Mouse (Mus musculus): ENCODE data around the gene Ube2m. TPM values are rescaled to one million over a fixed set of nuclear protein-coding genes. Genes with fewer than 3 reads are reported as not detected.

Gene Ube2m
- total RNA-seq, 1 experiment, result 92.8 TPM

DNA sequence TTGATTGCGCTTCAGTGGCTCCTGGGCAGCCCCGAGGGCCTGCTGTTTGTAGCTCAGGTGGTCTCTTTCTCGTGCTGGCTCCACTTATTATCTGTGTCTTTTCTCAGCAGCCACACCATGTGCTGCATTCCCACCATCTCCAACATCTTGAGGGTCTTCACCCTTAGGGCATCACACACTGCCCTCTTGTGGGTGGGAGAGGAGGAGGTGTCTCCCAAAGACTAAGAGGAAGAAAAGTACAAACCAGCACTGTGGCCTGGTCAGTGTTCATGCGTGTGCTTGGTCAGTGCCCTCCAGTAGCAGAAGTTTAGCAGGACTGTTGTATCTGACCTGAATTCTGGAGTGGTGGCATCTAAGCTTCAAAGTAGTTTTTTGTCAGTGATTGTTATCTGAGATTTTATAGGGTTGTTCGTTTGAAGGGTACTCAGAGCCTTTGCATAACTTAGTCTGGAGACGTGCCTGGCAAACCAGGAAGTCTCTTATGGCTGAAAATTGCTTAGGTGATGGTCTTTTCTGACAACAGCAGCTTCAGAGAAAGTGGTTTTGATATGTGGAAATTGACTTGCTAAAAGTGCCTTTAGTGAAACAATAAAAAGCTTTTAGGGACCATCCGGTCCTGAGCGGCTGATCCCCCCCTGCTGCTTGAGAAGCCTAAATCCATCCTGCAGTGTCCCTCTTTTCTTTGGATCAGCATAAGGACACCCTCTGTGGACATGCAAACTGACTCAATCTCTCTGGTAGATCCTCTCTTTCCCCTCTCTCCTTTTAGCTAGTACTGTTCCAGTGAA lies 19.0 kb upstream of the Ube2m start:
- Histone ChIP-seq H3K9ac (ENCODE audit: insufficient read depth, low read depth, low read length, poor library complexity, severe bottlenecking) (no peak overlapping the region), H3K9me3 (ENCODE audit: control insufficient read depth, insufficient read depth, low read depth, low read length) (no peaks in the 10 kb centered on the region), H3K27ac (ENCODE audit: insufficient read depth, low read depth, low read length, poor library complexity, severe bottlenecking) (peak overlapping the region; percentile 29; the same call in 1 of the 2 replicates), H3K4me1 (ENCODE audit: control insufficient read depth in 2 of 2, insufficient read depth in 2 of 2, low read length in 2 of 2, poor library complexity in 1 of 2) (peaks cover 5 to 6% of the 10 kb centered on the region in 2 experiments; a peak in 3 of 4 replicates), H3K36me3 (ENCODE audit: control insufficient read depth, insufficient read depth, low read length, poor library complexity, severe bottlenecking) (no peaks in the 10 kb centered on the region), H3K4me3 (ENCODE audit: insufficient read depth in 1 of 2, low read depth in 1 of 2, low read length in 2 of 2, poor library complexity in 1 of 2, severe bottlenecking in 1 of 2) (no peak overlapping the region)
- in situ Hi-C loops (cut with MboI; ENCODE audit: low sequenced_read_pairs in 2 of 2, unreplicated experiment in 2 of 2), result no loop called here
- no peak for TF ChIP-seq HCFC1 (IDR thresholded peaks at IDR 0.05; ENCODE audit: borderline replicate concordance, insufficient read depth, low read length)
- no peak for TF ChIP-seq CHD2 (IDR thresholded peaks at IDR 0.05; ENCODE audit: low read depth, low read length)
- DNase-seq (ENCODE audit: low read depth, low spot score), result no peak

DNA sequence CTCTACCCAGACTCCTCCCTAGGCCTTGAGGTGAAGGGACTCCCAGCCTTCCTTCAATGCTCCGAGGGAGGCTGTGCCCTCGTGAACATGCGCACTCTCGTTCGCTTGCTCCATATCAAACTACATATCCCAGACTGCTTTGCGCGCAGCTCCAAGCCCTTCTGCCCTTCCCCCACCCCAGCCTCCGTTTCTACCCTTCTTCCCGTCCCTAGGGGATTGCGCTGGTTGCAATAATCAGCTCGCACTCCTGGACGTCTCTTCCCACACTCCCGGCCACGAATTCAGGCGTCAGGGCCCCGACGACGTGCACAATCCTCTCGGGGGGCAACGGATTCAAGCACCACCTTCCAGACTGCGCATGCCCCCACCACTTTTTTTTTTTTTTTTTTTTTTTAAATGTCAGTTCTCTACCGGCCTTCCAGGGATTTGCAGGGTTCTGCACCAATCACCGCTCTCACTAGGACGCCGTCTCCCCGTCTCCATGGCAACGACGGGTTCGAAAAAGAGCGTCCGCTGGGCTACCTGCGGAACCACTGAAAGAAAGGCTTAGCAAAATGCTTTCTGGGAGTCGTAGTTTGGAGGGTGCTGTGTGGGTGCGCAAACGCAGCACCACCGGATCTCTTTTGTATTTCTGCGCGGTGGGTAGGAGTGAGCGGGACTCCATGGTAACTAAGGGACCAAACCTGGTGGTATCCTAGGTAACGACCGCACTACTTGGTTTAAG lies 16.4 kb upstream of the Ube2m start, which contains the start of gene Mzf1:
Mzf1 (minus strand) TSS at position 478 of the 724 bp plus-strand sequence.
- Histone ChIP-seq H3K4me3 (ENCODE audit: insufficient read depth in 1 of 2, low read depth in 1 of 2, low read length in 2 of 2, poor library complexity in 1 of 2, severe bottlenecking in 1 of 2) (peak within 1 kb of the TSS; percentile 84 to 85), H3K9ac (ENCODE audit: insufficient read depth, low read depth, low read length, poor library complexity, severe bottlenecking) (peak within 1 kb of the TSS; percentile 83), H3K36me3 (ENCODE audit: control insufficient read depth, insufficient read depth, low read length, poor library complexity, severe bottlenecking) (no peaks in the 10 kb centered on the region), H3K27ac (ENCODE audit: insufficient read depth, low read depth, low read length, poor library complexity, severe bottlenecking) (peak within 1 kb of the TSS; percentile 75), H3K4me1 (ENCODE audit: control insufficient read depth in 2 of 2, insufficient read depth in 2 of 2, low read length in 2 of 2, poor library complexity in 1 of 2) (peaks cover 5 to 6% of the 10 kb centered on the region in 2 experiments; a peak in 3 of 4 replicates), H3K9me3 (ENCODE audit: control insufficient read depth, insufficient read depth, low read depth, low read length) (no peaks in the 10 kb centered on the region)
- in situ Hi-C loops (cut with MboI; ENCODE audit: low sequenced_read_pairs in 2 of 2, unreplicated experiment in 2 of 2), result no loop called here
- TF ChIP-seq ZC3H11A (IDR thresholded peaks at IDR 0.05; ENCODE audit: borderline replicate concordance, low read depth, low read length) (no peak), HCFC1 (IDR thresholded peaks at IDR 0.05; ENCODE audit: borderline replicate concordance, insufficient read depth, low read length) (peak; percentile 90), ZNF384 (IDR thresholded peaks at IDR 0.05; ENCODE audit: low read depth, low read length) (peak; percentile 99), CHD2 (IDR thresholded peaks at IDR 0.05; ENCODE audit: low read depth, low read length) (peak; percentile 58; the same call in 1 of the 2 replicates)
- DNase-seq (ENCODE audit: low read depth, low spot score), result peak; percentile 98

DNA sequence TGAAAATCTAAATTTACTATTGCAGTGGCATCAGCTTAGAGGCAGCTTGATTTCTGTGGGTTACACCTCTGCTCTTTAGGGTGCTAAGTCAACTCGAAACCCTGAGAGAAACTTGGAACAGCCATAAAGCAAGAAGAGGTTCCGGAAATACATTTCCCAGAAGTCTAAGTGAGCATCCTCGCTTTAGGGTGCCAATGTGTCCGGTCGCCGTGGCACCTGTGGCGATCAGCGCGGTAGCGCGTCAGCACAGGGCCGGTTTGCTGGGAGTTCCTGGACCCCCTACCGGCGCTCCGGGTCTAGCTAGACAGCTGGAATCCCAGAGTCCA lies 15.8 kb upstream of the Ube2m start:
- peak overlapping the region; percentile 84 to 85 for H3K4me3 ChIP-seq (ENCODE audit: insufficient read depth in 1 of 2, low read depth in 1 of 2, low read length in 2 of 2, poor library complexity in 1 of 2, severe bottlenecking in 1 of 2)
- TF ChIP-seq MAFK (IDR thresholded peaks at IDR 0.05; ENCODE audit: insufficient read depth, low read depth, low read length) (no peak), HCFC1 (IDR thresholded peaks at IDR 0.05; ENCODE audit: borderline replicate concordance, insufficient read depth, low read length) (no peak), ZC3H11A (IDR thresholded peaks at IDR 0.05; ENCODE audit: borderline replicate concordance, low read depth, low read length) (no peak)
- peak overlapping the region; percentile 75 for H3K9ac ChIP-seq (ENCODE audit: insufficient read depth, low read depth, low read length, poor library complexity, severe bottlenecking)
- no peaks in the 10 kb centered on the region for H3K36me3 ChIP-seq (ENCODE audit: control insufficient read depth, insufficient read depth, low read length, poor library complexity, severe bottlenecking)
- no peaks in the 10 kb centered on the region for H3K9me3 ChIP-seq (ENCODE audit: control insufficient read depth, insufficient read depth, low read depth, low read length)
- H3K4me1 ChIP-seq (ENCODE audit: control insufficient read depth in 2 of 2, insufficient read depth in 2 of 2, low read length in 2 of 2, poor library complexity in 1 of 2), result peaks cover 5 to 6% of the 10 kb centered on the region in 2 experiments; a peak in 3 of 4 replicates
- no peak for DNase-seq (ENCODE audit: low read depth, low spot score)
- in situ Hi-C loops (cut with MboI; ENCODE audit: low sequenced_read_pairs in 2 of 2, unreplicated experiment in 2 of 2), result no loop called here
- peak overlapping the region; percentile 42; the same call in 1 of the 2 replicates for H3K27ac ChIP-seq (ENCODE audit: insufficient read depth, low read depth, low read length, poor library complexity, severe bottlenecking)

DNA sequence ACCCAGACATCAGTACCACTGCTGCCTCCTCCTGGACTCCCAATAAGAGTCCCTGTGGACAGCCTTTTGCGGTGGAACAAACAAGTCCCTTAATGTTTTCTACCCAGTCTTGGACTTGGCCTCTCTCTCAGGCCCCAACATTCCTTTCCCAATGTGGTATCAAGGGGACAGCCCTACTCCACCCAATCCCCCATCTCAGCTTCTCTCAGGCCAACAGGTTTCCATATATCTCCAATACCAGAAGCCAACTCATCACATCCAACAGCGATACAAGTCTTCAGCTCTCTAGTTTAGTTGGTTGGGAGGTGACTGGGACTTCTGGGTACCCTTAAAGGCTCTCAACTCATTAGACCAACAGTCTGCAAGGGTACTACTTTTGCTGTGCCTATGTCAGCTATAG lies 15.4 kb upstream of the Ube2m start:
- H3K9ac ChIP-seq (ENCODE audit: insufficient read depth, low read depth, low read length, poor library complexity, severe bottlenecking), result no peak overlapping the region; the same call in 1 of the 2 replicates
- in situ Hi-C loops (cut with MboI; ENCODE audit: low sequenced_read_pairs in 2 of 2, unreplicated experiment in 2 of 2), result no loop called here
- TF ChIP-seq ZNF384 (IDR thresholded peaks at IDR 0.05; ENCODE audit: low read depth, low read length), result no peak
- TF ChIP-seq ZC3H11A (IDR thresholded peaks at IDR 0.05; ENCODE audit: borderline replicate concordance, low read depth, low read length), result no peak
- no peak for TF ChIP-seq HCFC1 (IDR thresholded peaks at IDR 0.05; ENCODE audit: borderline replicate concordance, insufficient read depth, low read length)
- no peak for TF ChIP-seq MAFK (IDR thresholded peaks at IDR 0.05; ENCODE audit: insufficient read depth, low read depth, low read length)

More for the DNA sequence above, 15.4 kb upstream of the Ube2m start:
- H3K4me1 ChIP-seq (ENCODE audit: control insufficient read depth in 2 of 2, insufficient read depth in 2 of 2, low read length in 2 of 2, poor library complexity in 1 of 2), result peaks cover 5 to 6% of the 10 kb centered on the region in 2 experiments; a peak in 2 of 4 replicates
- H3K9me3 ChIP-seq (ENCODE audit: control insufficient read depth, insufficient read depth, low read depth, low read length), result no peaks in the 10 kb centered on the region
- H3K27ac ChIP-seq (ENCODE audit: insufficient read depth, low read depth, low read length, poor library complexity, severe bottlenecking), result no peak overlapping the region
- no peak for DNase-seq (ENCODE audit: low read depth, low spot score)
- peak overlapping the region in 1 of 2 experiments; percentile 84; a peak in 2 of 4 replicates for H3K4me3 ChIP-seq (ENCODE audit: insufficient read depth in 1 of 2, low read depth in 1 of 2, low read length in 2 of 2, poor library complexity in 1 of 2, severe bottlenecking in 1 of 2)
- no peaks in the 10 kb centered on the region for H3K36me3 ChIP-seq (ENCODE audit: control insufficient read depth, insufficient read depth, low read length, poor library complexity, severe bottlenecking)
